Mouse (Mus musculus): ENCODE data around the gene Ndufaf5. TPM values are rescaled to one million over a fixed set of nuclear protein-coding genes. Genes with fewer than 3 reads are reported as not detected.

Gene Ndufaf5
- polyA plus RNA-seq, 1 experiment from 2014 or later, result 31.9 TPM

DNA sequence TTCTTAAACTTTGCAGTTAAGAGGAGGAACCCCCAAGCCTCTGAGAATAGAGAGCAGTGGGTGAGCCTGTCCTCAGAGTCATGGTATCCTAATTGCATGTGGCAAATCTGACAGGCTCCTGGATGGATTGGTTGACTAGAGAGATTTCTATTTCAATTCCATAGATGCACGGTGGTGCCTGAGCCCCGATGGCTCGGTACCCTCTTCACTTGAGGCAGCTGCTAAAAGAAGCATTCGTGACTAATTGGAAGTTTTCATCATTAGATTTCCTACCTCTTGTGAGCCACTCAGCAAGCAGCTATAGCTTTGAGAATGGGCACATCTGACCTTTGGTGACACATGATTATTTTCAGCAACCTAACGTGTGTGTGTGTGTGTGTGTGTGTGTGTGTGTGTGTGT lies 71.9 kb downstream of the Ndufaf5 start:
- no peak overlapping the region for H3K27ac ChIP-seq (ENCODE audit: low read depth, low read length)
- no peaks in the 10 kb centered on the region for H3K36me3 ChIP-seq (ENCODE audit: control insufficient read depth, insufficient read depth, low read length)
- no peaks in the 10 kb centered on the region for H3K4me1 ChIP-seq (replicated peaks; ENCODE audit: control insufficient read depth, insufficient read depth, low read length)
- H3K9ac ChIP-seq (ENCODE audit: low read depth, low read length), result no peak overlapping the region
- WGBS, result 76% methylated on average over 5 of the region's 5 CpGs
- H3K9me3 ChIP-seq (ENCODE audit: control insufficient read depth, low read length), result no peaks in the 10 kb centered on the region
- DNase-seq (ENCODE audit: low spot score) (no peak), ATAC-seq (ENCODE audit: low FRiP score) (no peak)
- H3K27me3 ChIP-seq (ENCODE audit: control insufficient read depth, insufficient read depth, low read length), result no peaks in the 10 kb centered on the region
- no peak overlapping the region for H3K4me3 ChIP-seq (ENCODE audit: low read depth, low read length)
- H3K4me2 ChIP-seq (replicated peaks; ENCODE audit: low read depth, low read length), result no peak overlapping the region

DNA sequence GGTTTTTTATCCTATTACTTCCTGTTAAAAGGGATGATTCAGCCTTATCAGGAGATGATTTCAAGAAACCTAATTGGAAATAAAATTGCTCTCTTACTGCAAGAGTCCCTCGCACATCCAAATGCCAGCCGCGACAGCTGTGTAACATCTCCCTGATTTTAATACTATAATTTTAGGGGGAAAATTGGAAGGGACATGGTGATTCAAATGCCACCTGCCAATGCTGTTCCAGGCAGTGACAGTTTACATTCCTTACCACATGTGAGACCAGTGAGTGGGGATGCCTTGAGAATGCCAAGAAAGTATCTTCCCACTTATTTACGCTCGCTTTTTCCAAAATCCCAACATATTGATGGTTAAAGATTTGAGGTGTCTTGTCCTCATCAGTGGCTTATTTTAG lies 72.7 kb downstream of the Ndufaf5 start:
- Histone ChIP-seq H3K4me2 (replicated peaks; ENCODE audit: low read depth, low read length) (no peak overlapping the region), H3K27me3 (ENCODE audit: control insufficient read depth, insufficient read depth, low read length) (no peaks in the 10 kb centered on the region), H3K27ac (ENCODE audit: low read depth, low read length) (no peak overlapping the region), H3K9ac (ENCODE audit: low read depth, low read length) (no peak overlapping the region), H3K4me1 (replicated peaks; ENCODE audit: control insufficient read depth, insufficient read depth, low read length) (no peaks in the 10 kb centered on the region), H3K4me3 (ENCODE audit: low read depth, low read length) (no peak overlapping the region), H3K36me3 (ENCODE audit: control insufficient read depth, insufficient read depth, low read length) (no peaks in the 10 kb centered on the region), H3K9me3 (ENCODE audit: control insufficient read depth, low read length) (no peaks in the 10 kb centered on the region)
- DNase-seq (ENCODE audit: low spot score) (no peak), ATAC-seq (ENCODE audit: low FRiP score) (no peak)
- WGBS, result 98% methylated on average over 5 of the region's 5 CpGs

Other genes with a start within 250 kb of the Ndufaf5 start
- gene Tasp1, start 103.8 kb upstream of the Ndufaf5 start, polyA plus RNA-seq (2014; fragmentation: Nextera tagmentation; extraction: Ambion mirVana), result 17.1 and 18.9 TPM in 2 replicates
- not detected in 2 replicates for gene Gm17374, start 18.6 kb upstream of the Ndufaf5 start, polyA plus RNA-seq (2014; fragmentation: Nextera tagmentation; extraction: Ambion mirVana)
- 29.0 and 31.1 TPM in 2 replicates for gene Esf1, start 85 bp upstream of the Ndufaf5 start, polyA plus RNA-seq (2014; fragmentation: Nextera tagmentation; extraction: Ambion mirVana)
- gene Sel1l2, start 219.1 kb downstream of the Ndufaf5 start, polyA plus RNA-seq (2014; fragmentation: Nextera tagmentation; extraction: Ambion mirVana), result not detected in 2 replicates
- 41.4 and 42.5 TPM in 2 replicates for gene Macrod2, start 224.7 kb downstream of the Ndufaf5 start, polyA plus RNA-seq (2014; fragmentation: Nextera tagmentation; extraction: Ambion mirVana)